Mouse (Mus musculus) hindbrain, embryonic 10.5 days (tissue): Measurements from ENCODE around the gene Minos1. TPM values are rescaled to one million over a fixed set of nuclear protein-coding genes. Genes with fewer than 3 reads are reported as not detected.
A peak's percentile ranks its signal among the peaks of the same experiment; 100 is the strongest.

Experiments used
- DNase-seq: peaks from one replicate; pipeline ENCODE4 v3.0.0-alpha.2; 2017; ENCODE audit warnings: low spot score
- H3K27ac ChIP-seq: fragments of 300-500 bp; sonication (generic); 2 replicates; pipeline ENCODE4 v1.5.1; 2016; ENCODE audit warnings: mild to moderate bottlenecking, moderate library complexity
- H3K27me3 ChIP-seq: fragments of 300-500 bp; sonication (generic); 2 replicates; pipeline ENCODE4 v1.6.1; 2016; ENCODE audit warnings: mild to moderate bottlenecking; ENCODE audit not compliant: poor library complexity, insufficient read depth, severe bottlenecking
- H3K36me3 ChIP-seq: fragments of 300-500 bp; sonication (generic); 2 replicates; pipeline ENCODE4 v1.6.1; 2016; ENCODE audit warnings: mild to moderate bottlenecking, moderate library complexity
- H3K4me1 ChIP-seq: fragments of 300-500 bp; sonication (generic); replicated peaks from 2 replicates; pipeline ENCODE4 v1.6.1; 2016; ENCODE audit warnings: mild to moderate bottlenecking
- H3K4me3 ChIP-seq: fragments of 300-500 bp; sonication (generic); 2 replicates; pipeline ENCODE4 v1.5.1; 2016; ENCODE audit warnings: mild to moderate bottlenecking, moderate library complexity
- H3K9me3 ChIP-seq: fragments of 300-500 bp; sonication (generic); 2 replicates; pipeline ENCODE4 v1.6.1; 2016; ENCODE audit warnings: mild to moderate bottlenecking, moderate library complexity
- WGBS: fragments of 180-500 bp; shearing (Covaris S2); methylation state at CpG from one replicate; pipeline ENCODE4 v1.1.7; 2016; 5-methylcytosine and 5-hydroxymethylcytosine counted together
- polyA plus RNA-seq: library from polyadenylated mRNA; unstranded; fragments of >200 nt; fragmentation: Nextera tagmentation; extraction: Ambion mirVana; gene quantifications from 2 replicates; pipeline ENCODE4 v1.2.1, GENCODE M21; 2016

Gene Minos1
- polyA plus RNA-seq, 1 experiment from 2014 or later: 428 TPM

- Histone ChIP-seq H3K27me3 (peaks cover 89% of the 10 kb centered on the region), H3K4me3 (no peak overlapping the region), H3K27ac (no peak overlapping the region), H3K9me3 (no peaks in the 10 kb centered on the region), H3K4me1 (peaks cover 30% of the 10 kb centered on the region), H3K36me3 (no peaks in the 10 kb centered on the region)
- WGBS: 58% methylated on average over 9 of the region's 9 CpGs
- DNase-seq: no peak
Measured at GRCm38 (mm10) chr4:139088982-139089671, 41.8 kb downstream of the Minos1 start.

- H3K27me3 ChIP-seq: peaks cover 68% of the 10 kb centered on the region
Measured at GRCm38 (mm10) chr4:139086984-139087383, 43.9 kb downstream of the Minos1 start.

GRCm38 (mm10) chr4:139086037-139086436, 44.9 kb downstream of the Minos1 start:
- peaks cover 31% of the 10 kb centered on the region for H3K4me1 ChIP-seq
- no peaks in the 10 kb centered on the region for H3K9me3 ChIP-seq
- no peaks in the 10 kb centered on the region for H3K36me3 ChIP-seq
- WGBS: 22% methylated on average over 5 of the region's 5 CpGs
- peak; percentile 82 for DNase-seq
- no peak overlapping the region for H3K27ac ChIP-seq
- peaks cover 65% of the 10 kb centered on the region for H3K27me3 ChIP-seq
- H3K4me3 ChIP-seq: no peak overlapping the region

More at GRCm38 (mm10) chr4:139086984-139087383, 43.9 kb downstream of the Minos1 start:
- no peak for DNase-seq
- Histone ChIP-seq H3K9me3 (no peaks in the 10 kb centered on the region), H3K27ac (no peak overlapping the region), H3K36me3 (no peaks in the 10 kb centered on the region), H3K4me1 (peaks cover 34% of the 10 kb centered on the region), H3K4me3 (no peak overlapping the region)
- 65% methylated on average over 4 of the region's 4 CpGs for WGBS

- peaks cover 25% of the 10 kb centered on the region for H3K4me1 ChIP-seq
Measured at GRCm38 (mm10) chr4:139085337-139085736, 45.6 kb downstream of the Minos1 start.

GRCm38 (mm10) chr4:139082790-139083564, 47.9 kb downstream of the Minos1 start:
- H3K27me3 ChIP-seq: peaks cover 40% of the 10 kb centered on the region
- peak overlapping the region; percentile 80 for H3K27ac ChIP-seq
- peak; percentile 65 for DNase-seq
- no peaks in the 10 kb centered on the region for H3K9me3 ChIP-seq
- no peaks in the 10 kb centered on the region for H3K36me3 ChIP-seq
- peak overlapping the region; percentile 34 for H3K4me3 ChIP-seq
- H3K4me1 ChIP-seq: peaks cover 32% of the 10 kb centered on the region
- WGBS: 31% methylated on average over 12 of the region's 12 CpGs

More at GRCm38 (mm10) chr4:139085337-139085736, 45.6 kb downstream of the Minos1 start:
- H3K27ac ChIP-seq: no peak overlapping the region
- H3K36me3 ChIP-seq: no peaks in the 10 kb centered on the region
- no peaks in the 10 kb centered on the region for H3K9me3 ChIP-seq
- H3K4me3 ChIP-seq: no peak overlapping the region
- H3K27me3 ChIP-seq: peaks cover 58% of the 10 kb centered on the region
- WGBS: 80% methylated on average over 11 of the region's 11 CpGs
- no peak for DNase-seq

- Histone ChIP-seq H3K36me3 (no peaks in the 10 kb centered on the region), H3K4me3 (no peak overlapping the region), H3K27me3 (peaks cover 41% of the 10 kb centered on the region), H3K27ac (no peak overlapping the region), H3K9me3 (no peaks in the 10 kb centered on the region), H3K4me1 (peaks cover 32% of the 10 kb centered on the region)
- no peak for DNase-seq
- WGBS: 78% methylated on average over 18 of the region's 18 CpGs
Measured at GRCm38 (mm10) chr4:139081270-139081931, 49.5 kb downstream of the Minos1 start.

- Histone ChIP-seq H3K4me3 (no peak overlapping the region), H3K27me3 (peaks cover 49% of the 10 kb centered on the region), H3K27ac (no peak overlapping the region), H3K4me1 (peaks cover 38% of the 10 kb centered on the region), H3K9me3 (no peaks in the 10 kb centered on the region), H3K36me3 (no peaks in the 10 kb centered on the region)
- DNase-seq: no peak
- WGBS: 92% methylated on average over 7 of the region's 7 CpGs
Measured at GRCm38 (mm10) chr4:139080259-139080658, 50.7 kb downstream of the Minos1 start.

GRCm38 (mm10) chr4:139079439-139079838, 51.5 kb downstream of the Minos1 start:
- Histone ChIP-seq H3K4me1 (peaks cover 47% of the 10 kb centered on the region), H3K9me3 (no peaks in the 10 kb centered on the region), H3K4me3 (no peak overlapping the region), H3K27ac (no peak overlapping the region), H3K36me3 (no peaks in the 10 kb centered on the region), H3K27me3 (peaks cover 49% of the 10 kb centered on the region)
- DNase-seq: no peak
- WGBS: 82% methylated on average over 11 of the region's 11 CpGs

GRCm38 (mm10) chr4:139078726-139079125, 52.2 kb downstream of the Minos1 start:
- H3K36me3 ChIP-seq: no peaks in the 10 kb centered on the region
- WGBS: 24% methylated on average over 4 of the region's 4 CpGs
- H3K4me3 ChIP-seq: no peak overlapping the region
- H3K27me3 ChIP-seq: peaks cover 53% of the 10 kb centered on the region
- no peak for DNase-seq
- H3K4me1 ChIP-seq: peaks cover 52% of the 10 kb centered on the region
- no peak overlapping the region for H3K27ac ChIP-seq
- no peaks in the 10 kb centered on the region for H3K9me3 ChIP-seq

GRCm38 (mm10) chr4:139078313-139078712, 52.6 kb downstream of the Minos1 start:
- Histone ChIP-seq H3K4me3 (no peak overlapping the region), H3K4me1 (peaks cover 48% of the 10 kb centered on the region), H3K36me3 (no peaks in the 10 kb centered on the region), H3K27ac (no peak overlapping the region), H3K9me3 (no peaks in the 10 kb centered on the region), H3K27me3 (peaks cover 57% of the 10 kb centered on the region)
- 41% methylated on average over 2 of the region's 2 CpGs for WGBS
- no peak for DNase-seq

GRCm38 (mm10) chr4:139075915-139076314, 55.0 kb downstream of the Minos1 start:
- no peaks in the 10 kb centered on the region for H3K36me3 ChIP-seq
- WGBS: 12% methylated on average over 5 of the region's 5 CpGs
- H3K4me3 ChIP-seq: peak overlapping the region; percentile 59
- H3K4me1 ChIP-seq: peaks cover 28% of the 10 kb centered on the region
- H3K27me3 ChIP-seq: peaks cover 73% of the 10 kb centered on the region
- no peaks in the 10 kb centered on the region for H3K9me3 ChIP-seq
- no peak overlapping the region for H3K27ac ChIP-seq
- DNase-seq: no peak

GRCm38 (mm10) chr4:139075041-139075711, 55.7 kb downstream of the Minos1 start, which contains the start of gene Htr6:
Htr6 (minus strand) TSS chr4:139075570.
- H3K27ac ChIP-seq: no peak within 1 kb of the TSS
- H3K4me1 ChIP-seq: peaks cover 28% of the 10 kb centered on the region
- peaks cover 78% of the 10 kb centered on the region for H3K27me3 ChIP-seq

More at GRCm38 (mm10) chr4:139075041-139075711, 55.7 kb downstream of the Minos1 start, which contains the start of gene Htr6:
- Histone ChIP-seq H3K9me3 (no peaks in the 10 kb centered on the region), H3K4me3 (peak within 1 kb of the TSS; percentile 59), H3K36me3 (no peaks in the 10 kb centered on the region)
- WGBS: under 1% methylated on average over 74 of the region's 77 CpGs
- DNase-seq: peak; percentile 21
